Mouse (Mus musculus) E14TG2a.4 (cell line): Measurements from ENCODE around the gene Fosb.
"Not testable (repeated sequence)": the region's sequence is repeated elsewhere in the genome, so short reads cannot be mapped to it uniquely, and the experiment has no call there.

Source experiments
- CTCF ChIP-seq: conservative IDR thresholded peaks from 2 replicates; pipeline ENCODE4 v1.5.1; 2014; ENCODE audit warnings: low read length
- NANOG ChIP-seq: IDR thresholded peaks from 2 replicates; pipeline ENCODE4 v1.6.1; 2014; ENCODE audit warnings: borderline replicate concordance, low read length, mixed read lengths
- POU5F1 ChIP-seq: IDR thresholded peaks from 2 replicates; pipeline ENCODE4 v1.6.1; 2014; ENCODE audit warnings: low read length, borderline replicate concordance

DNA sequence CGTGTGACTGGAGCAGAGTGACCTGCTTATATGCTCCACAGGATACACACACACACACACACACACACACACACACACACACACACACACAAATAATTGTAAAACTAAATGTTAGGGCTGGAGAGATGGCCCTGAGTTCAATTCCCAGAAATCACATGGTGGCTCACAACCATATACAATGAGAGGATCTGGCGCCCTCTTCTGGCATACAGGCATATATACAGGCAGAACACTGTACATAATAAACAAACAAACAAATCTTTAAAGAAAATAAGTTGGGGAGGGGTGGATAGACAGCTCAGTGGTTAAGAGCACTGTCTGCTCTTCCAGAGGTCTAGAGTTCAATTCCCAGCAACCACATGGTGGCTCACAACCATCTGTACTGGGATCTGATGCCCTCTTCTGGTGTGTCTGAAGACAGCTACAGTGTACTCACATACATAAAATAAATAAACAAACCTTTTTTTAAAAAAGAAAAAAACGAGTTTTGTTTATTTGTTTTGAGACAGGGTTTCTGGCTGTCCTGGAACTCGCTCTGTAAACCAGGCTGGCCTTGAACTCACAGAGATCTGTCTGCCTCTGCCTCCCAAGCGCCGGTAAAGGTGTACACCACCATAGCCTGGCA lies 28.1 kb downstream of the Fosb start:
- TF ChIP-seq CTCF = peak; percentile 65
- not testable (repeated sequence) for TF ChIP-seq POU5F1, NANOG
